Comparison of ENCODE assay signal across 9 mouse cellular contexts in genomic region chr6:127337398-127337871, GRCm38 (mm10).
DNase-seq lines count a peak whose midpoint lies in the region; ATAC-seq and TF ChIP-seq lines count a peak whose summit lies in the region.
"Had no signal": no experiment of that assay in that cellular context is flagged by ENCODE, and none has a peak within 500 bp of the region (broad histone marks: within the 10 kb centered on the region; RNA-seq: fewer than 3 reads in every experiment).

No protein-coding gene starts in this region.

- H3K27me3 ChIP-seq in lung, embryonic 14.5 days (ENCODE audit: insufficient read depth, low read length): no peaks in the 10 kb centered on the region
- H3K27me3 ChIP-seq in embryonic facial prominence, embryonic 15.5 days: no peaks in the 10 kb centered on the region
- H3K27me3 ChIP-seq in hindbrain, embryonic 14.5 days (ENCODE audit: control insufficient read depth, insufficient read depth, low read length): peaks cover 5% of the 10 kb centered on the region; the same call in 1 of the 2 replicates
- H3K27me3 ChIP-seq in neural tube, embryonic 11.5 days (ENCODE audit: control insufficient read depth, insufficient read depth, low read length): no peaks in the 10 kb centered on the region

- 39% methylated on average over 15 of the region's 15 CpGs for WGBS in lung, embryonic 14.5 days
- WGBS in embryonic facial prominence, embryonic 15.5 days: 13% methylated on average over 15 of the region's 15 CpGs
- WGBS in hindbrain, embryonic 14.5 days: 10% methylated on average over 15 of the region's 15 CpGs
- WGBS in neural tube, embryonic 11.5 days: 9% methylated on average over 15 of the region's 15 CpGs

- no peak overlapping the region for H3K9ac ChIP-seq in lung, embryonic 14.5 days
- H3K9ac ChIP-seq in embryonic facial prominence, embryonic 15.5 days: peak overlapping the region; percentile 21
- H3K9ac ChIP-seq in hindbrain, embryonic 14.5 days: no peak overlapping the region
- 0 out of 2 replicates have a peak overlapping the region, but pooled peaks have one; percentile 30 for H3K9ac ChIP-seq in neural tube, embryonic 11.5 days (ENCODE audit: low read length)
- H3K9ac ChIP-seq: liver, embryonic 14.5 days had no signal

- TF ChIP-seq CTCF in lung, embryonic 14.5 days (IDR thresholded peaks at IDR 0.05; ENCODE audit: low read depth): no peak

- H3K4me1 ChIP-seq in lung, embryonic 14.5 days (ENCODE audit: insufficient read depth): peaks cover 15% of the 10 kb centered on the region
- peaks cover 42% of the 10 kb centered on the region for H3K4me1 ChIP-seq in embryonic facial prominence, embryonic 15.5 days
- H3K4me1 ChIP-seq in hindbrain, embryonic 14.5 days (replicated peaks; ENCODE audit: control insufficient read depth, insufficient read depth, low read length): peaks cover 18% of the 10 kb centered on the region; the same call in 1 of the 2 replicates
- peaks cover 33% of the 10 kb centered on the region for H3K4me1 ChIP-seq in neural tube, embryonic 11.5 days (ENCODE audit: control insufficient read depth, insufficient read depth, low read length)

- ATAC-seq in lung, embryonic 14.5 days (ENCODE audit: insufficient read depth): no peak
- no peak for ATAC-seq in embryonic facial prominence, embryonic 15.5 days (ENCODE audit: insufficient number of reproducible peaks, low FRiP score, low TSS enrichment, low read depth)
- peak; percentile 25; the same call in 1 of the 2 replicates for ATAC-seq in hindbrain, embryonic 14.5 days (ENCODE audit: low FRiP score)
- ATAC-seq in neural tube, embryonic 11.5 days (ENCODE audit: insufficient read depth, low FRiP score, low TSS enrichment): 0 out of 2 replicates have a peak, but pooled peaks have one; percentile 6
- no peak for ATAC-seq in megakaryocyte progenitor cell, adult 5-6 weeks (replicated peaks; ENCODE audit: poor library complexity)

- H3K36me3 ChIP-seq in lung, embryonic 14.5 days (ENCODE audit: insufficient read depth): no peaks in the 10 kb centered on the region
- H3K36me3 ChIP-seq in embryonic facial prominence, embryonic 15.5 days: no peaks in the 10 kb centered on the region
- no peaks in the 10 kb centered on the region for H3K36me3 ChIP-seq in hindbrain, embryonic 14.5 days (replicated peaks; ENCODE audit: control insufficient read depth, insufficient read depth)
- H3K36me3 ChIP-seq in neural tube, embryonic 11.5 days (ENCODE audit: control insufficient read depth, insufficient read depth, low read length): no peaks in the 10 kb centered on the region

- peak overlapping the region; percentile 66 for H3K27ac ChIP-seq in lung, embryonic 14.5 days (ENCODE audit: low read depth)
- peak overlapping the region; percentile 82 for H3K27ac ChIP-seq in embryonic facial prominence, embryonic 15.5 days (replicated peaks)
- peak overlapping the region; percentile 58 for H3K27ac ChIP-seq in hindbrain, embryonic 14.5 days
- peak overlapping the region; percentile 91 for H3K27ac ChIP-seq in neural tube, embryonic 11.5 days (ENCODE audit: low read depth, low read length)
- H3K27ac ChIP-seq: liver, embryonic 14.5 days had no signal

- no peak overlapping the region for H3K4me3 ChIP-seq in lung, embryonic 14.5 days (ENCODE audit: low read depth, low read length)
- no peak overlapping the region for H3K4me3 ChIP-seq in embryonic facial prominence, embryonic 15.5 days (replicated peaks)
- H3K4me3 ChIP-seq in hindbrain, embryonic 14.5 days (replicated peaks; ENCODE audit: low read length): no peak overlapping the region
- no peak overlapping the region for H3K4me3 ChIP-seq in neural tube, embryonic 11.5 days (ENCODE audit: low read depth, low read length)

- peak overlapping the region; percentile 23; the same call in 1 of the 2 replicates for H3K4me2 ChIP-seq in lung, embryonic 14.5 days
- peak overlapping the region; percentile 35 for H3K4me2 ChIP-seq in embryonic facial prominence, embryonic 15.5 days (replicated peaks)
- H3K4me2 ChIP-seq in hindbrain, embryonic 14.5 days (replicated peaks): peak overlapping the region; percentile 17; the same call in 1 of the 2 replicates
- H3K4me2 ChIP-seq in neural tube, embryonic 11.5 days (ENCODE audit: low read depth): peak overlapping the region; percentile 21

- DNase-seq in lung, embryonic 14.5 days: peak; percentile 26
- DNase-seq in lung, adult 18-20 months: no peak
- DNase-seq in hindbrain, embryonic 14.5 days (ENCODE audit: low spot score): no peak
- DNase-seq in neural tube, embryonic 11.5 days (ENCODE audit: low spot score): no peak
- no peak for DNase-seq in T-cell, adult 2 months (ENCODE audit: low spot score)
- DNase-seq in left cerebral cortex, adult 9 months (ENCODE audit: low spot score in 2 of 2): no peak

- H3K9me3 ChIP-seq in lung, embryonic 14.5 days (ENCODE audit: low read depth, low read length): no peaks in the 10 kb centered on the region
- H3K9me3 ChIP-seq in embryonic facial prominence, embryonic 15.5 days (replicated peaks): no peaks in the 10 kb centered on the region
- no peaks in the 10 kb centered on the region for H3K9me3 ChIP-seq in hindbrain, embryonic 14.5 days (ENCODE audit: control insufficient read depth, low read length)
- H3K9me3 ChIP-seq in neural tube, embryonic 11.5 days (ENCODE audit: control insufficient read depth, low read length): no peaks in the 10 kb centered on the region

Comparison
In these comparisons a context has a peak if more than half of its experiments do, and no peak if none do; other contexts are left out.
1. ATAC-seq: peak in hindbrain, embryonic 14.5 days (single experiment) and neural tube, embryonic 11.5 days (single experiment); none in lung, embryonic 14.5 days (single experiment), embryonic facial prominence, embryonic 15.5 days (single experiment) and megakaryocyte progenitor cell, adult 5-6 weeks (single experiment).
2. H3K9ac ChIP-seq: peak in embryonic facial prominence, embryonic 15.5 days (single experiment) and neural tube, embryonic 11.5 days (single experiment); none in lung, embryonic 14.5 days (single experiment) and hindbrain, embryonic 14.5 days (single experiment).
3. Peak in every context shown above with its lines, with median percentiles within 50 percentile points of each other: H3K27ac ChIP-seq and H3K4me2 ChIP-seq.